Mouse (Mus musculus) stomach, embryonic 16.5 days (tissue): ENCODE results near the gene Zfp853. TPM values are rescaled to one million over a fixed set of nuclear protein-coding genes. Genes with fewer than 3 reads are reported as not detected.
A peak's percentile ranks its signal among the peaks of the same experiment; 100 is the strongest.

Experiments
- ATAC-seq: fragments of 200-750 bp; cut with Nextera tagmentation; 2 replicates; pipeline ENCODE4 v1.8.0; 2017; ENCODE audit warnings: moderate number of reproducible peaks, moderate TSS enrichment; ENCODE audit not compliant: insufficient read depth, low FRiP score
- H3K27ac ChIP-seq: fragments of 300-500 bp; sonication (generic); 2 replicates; pipeline ENCODE4 v1.5.1; 2014; ENCODE audit warnings: low read length
- H3K27me3 ChIP-seq: fragments of 300-500 bp; sonication (generic); 2 replicates; pipeline ENCODE4 v1.6.1; 2014; ENCODE audit warnings: low read length, control low read depth, mixed read lengths; ENCODE audit not compliant: control insufficient read depth, insufficient read depth
- H3K36me3 ChIP-seq: fragments of 300-500 bp; sonication (generic); 2 replicates; pipeline ENCODE4 v1.6.1; 2014; ENCODE audit warnings: low read length; ENCODE audit not compliant: control insufficient read depth, insufficient read depth
- H3K4me1 ChIP-seq: fragments of 300-500 bp; sonication (generic); 2 replicates; pipeline ENCODE4 v1.6.1; 2014; ENCODE audit warnings: low read length, control low read depth, mixed read lengths; ENCODE audit not compliant: control insufficient read depth, insufficient read depth
- H3K4me2 ChIP-seq: fragments of 300-500 bp; sonication (generic); 2 replicates; pipeline ENCODE4 v1.6.1; 2014; ENCODE audit warnings: low read depth, low read length, mixed read lengths
- H3K4me3 ChIP-seq: fragments of 300-500 bp; sonication (generic); replicated peaks from 2 replicates; pipeline ENCODE4 v1.5.1; 2014; ENCODE audit warnings: mild to moderate bottlenecking, low read length
- H3K9ac ChIP-seq: fragments of 300-500 bp; sonication (generic); 2 replicates; pipeline ENCODE4 v1.6.1; 2014; ENCODE audit warnings: low read length
- H3K9me3 ChIP-seq: fragments of 300-500 bp; sonication (generic); replicated peaks from 2 replicates; pipeline ENCODE4 v1.6.1; 2016; ENCODE audit warnings: low read length, control low read depth; ENCODE audit not compliant: control insufficient read depth
- WGBS: fragments of 180-500 bp; shearing (Covaris S2); extraction: QIAGEN DNeasy Blood & Tissue Kit; methylation state at CpG from one replicate; pipeline ENCODE4 v1.1.7; 2014; 5-methylcytosine and 5-hydroxymethylcytosine counted together
- polyA plus RNA-seq: library from polyadenylated mRNA; unstranded; fragments of >200 nt; fragmentation: Nextera tagmentation; extraction: Ambion mirVana; gene quantifications from 2 replicates; pipeline ENCODE4 v1.2.1, GENCODE M21; 2015

The Zfp853 gene
- polyA plus RNA-seq, 1 experiment from 2014 or later = 0.10 TPM

GRCm38 (mm10) chr5:143299686-143300085, 6.3 kb upstream of the Zfp853 start:
- 0 out of 2 replicates have a peak, but pooled peaks cover 3% of the 10 kb centered on the region for H3K9me3 ChIP-seq
- no peak overlapping the region for H3K4me3 ChIP-seq
- no peak overlapping the region for H3K9ac ChIP-seq
- no peak for ATAC-seq
- peaks cover 22% of the 10 kb centered on the region for H3K36me3 ChIP-seq
- WGBS = 85% methylated on average over 4 of the region's 4 CpGs
- no peak overlapping the region for H3K4me2 ChIP-seq
- no peaks in the 10 kb centered on the region for H3K27me3 ChIP-seq
- no peaks in the 10 kb centered on the region for H3K4me1 ChIP-seq
- H3K27ac ChIP-seq = no peak overlapping the region

- no peak overlapping the region for H3K4me3 ChIP-seq
- no peak overlapping the region for H3K27ac ChIP-seq
- peaks cover 22% of the 10 kb centered on the region for H3K36me3 ChIP-seq
- H3K27me3 ChIP-seq = peaks cover 12% of the 10 kb centered on the region
- H3K4me1 ChIP-seq = peaks cover 4% of the 10 kb centered on the region
- ATAC-seq = no peak
- H3K9ac ChIP-seq = no peak overlapping the region
- H3K9me3 ChIP-seq = 0 out of 2 replicates have a peak, but pooled peaks cover 3% of the 10 kb centered on the region
- WGBS = 92% methylated on average over 7 of the region's 7 CpGs
- no peak overlapping the region for H3K4me2 ChIP-seq
Measured at GRCm38 (mm10) chr5:143298391-143298790, 5.0 kb upstream of the Zfp853 start.

GRCm38 (mm10) chr5:143297986-143298385, 4.6 kb upstream of the Zfp853 start:
- Histone ChIP-seq H3K27ac (no peak overlapping the region), H3K27me3 (peaks cover 16% of the 10 kb centered on the region), H3K9me3 (0 out of 2 replicates have a peak, but pooled peaks cover 3% of the 10 kb centered on the region), H3K36me3 (peaks cover 22% of the 10 kb centered on the region), H3K4me1 (peaks cover 7% of the 10 kb centered on the region), H3K9ac (no peak overlapping the region), H3K4me3 (no peak overlapping the region), H3K4me2 (no peak overlapping the region)
- WGBS = 83% methylated on average over 9 of the region's 9 CpGs
- ATAC-seq = no peak

- Histone ChIP-seq H3K9ac (no peak overlapping the region), H3K27me3 (peaks cover 38% of the 10 kb centered on the region), H3K27ac (no peak overlapping the region), H3K4me1 (peaks cover 7% of the 10 kb centered on the region), H3K4me2 (no peak overlapping the region), H3K36me3 (peaks cover 8% of the 10 kb centered on the region), H3K9me3 (0 out of 2 replicates have a peak, but pooled peaks cover 3% of the 10 kb centered on the region), H3K4me3 (no peak overlapping the region)
- WGBS = 75% methylated on average over 2 of the region's 2 CpGs
- no peak for ATAC-seq
Measured at GRCm38 (mm10) chr5:143295330-143295729, 1.9 kb upstream of the Zfp853 start.

GRCm38 (mm10) chr5:143294862-143295261, 1.4 kb upstream of the Zfp853 start:
- Histone ChIP-seq H3K4me1 (peaks cover 7% of the 10 kb centered on the region), H3K4me3 (no peak overlapping the region), H3K27me3 (peaks cover 39% of the 10 kb centered on the region), H3K4me2 (no peak overlapping the region), H3K9me3 (0 out of 2 replicates have a peak, but pooled peaks cover 3% of the 10 kb centered on the region), H3K9ac (no peak overlapping the region), H3K36me3 (peaks cover 3% of the 10 kb centered on the region; the same call in 1 of the 2 replicates), H3K27ac (no peak overlapping the region)
- 88% methylated on average over 3 of the region's 3 CpGs for WGBS
- no peak for ATAC-seq

- H3K4me2 ChIP-seq = peak overlapping the region; percentile 82
- H3K27me3 ChIP-seq = peaks cover 58% of the 10 kb centered on the region
- H3K9ac ChIP-seq = peak overlapping the region; percentile 65
- ATAC-seq = peak; percentile 12; the same call in 1 of the 2 replicates
- 0 out of 2 replicates have a peak, but pooled peaks cover 3% of the 10 kb centered on the region for H3K9me3 ChIP-seq
- H3K27ac ChIP-seq = no peak overlapping the region
- peak overlapping the region; percentile 52 for H3K4me3 ChIP-seq
- H3K4me1 ChIP-seq = peaks cover 12% of the 10 kb centered on the region
- H3K36me3 ChIP-seq = no peaks in the 10 kb centered on the region
- WGBS = 2% methylated on average over 19 of the region's 19 CpGs
Measured at GRCm38 (mm10) chr5:143292879-143293278, 544 bp downstream of the Zfp853 start.

GRCm38 (mm10) chr5:143289299-143289698, 4.1 kb downstream of the Zfp853 start:
- Histone ChIP-seq H3K27me3 (peaks cover 75% of the 10 kb centered on the region), H3K9ac (no peak overlapping the region), H3K4me3 (no peak overlapping the region), H3K4me2 (no peak overlapping the region), H3K36me3 (no peaks in the 10 kb centered on the region), H3K27ac (no peak overlapping the region), H3K9me3 (no peaks in the 10 kb centered on the region), H3K4me1 (peaks cover 12% of the 10 kb centered on the region)
- 72% methylated on average over 9 of the region's 9 CpGs for WGBS
- no peak for ATAC-seq

GRCm38 (mm10) chr5:143288378-143288911, 5.0 kb downstream of the Zfp853 start:
- H3K27me3 ChIP-seq = peaks cover 67% of the 10 kb centered on the region
- H3K4me2 ChIP-seq = peak overlapping the region; percentile 46
- no peak for ATAC-seq
- H3K4me3 ChIP-seq = peak overlapping the region; percentile 31
- no peaks in the 10 kb centered on the region for H3K9me3 ChIP-seq
- no peaks in the 10 kb centered on the region for H3K36me3 ChIP-seq
- H3K9ac ChIP-seq = peak overlapping the region; percentile 35; the same call in 1 of the 2 replicates
- 15% methylated on average over 9 of the region's 9 CpGs for WGBS
- peaks cover 9% of the 10 kb centered on the region for H3K4me1 ChIP-seq
- H3K27ac ChIP-seq = no peak overlapping the region

- Histone ChIP-seq H3K36me3 (no peaks in the 10 kb centered on the region), H3K27me3 (peaks cover 61% of the 10 kb centered on the region), H3K4me2 (peak overlapping the region; percentile 46), H3K9me3 (no peaks in the 10 kb centered on the region), H3K4me1 (peaks cover 6% of the 10 kb centered on the region; the same call in 1 of the 2 replicates), H3K27ac (no peak overlapping the region), H3K4me3 (peak overlapping the region; percentile 31), H3K9ac (peak overlapping the region; percentile 35; the same call in 1 of the 2 replicates)
- WGBS = 7% methylated on average over 48 of the region's 48 CpGs
- ATAC-seq = no peak
Measured at GRCm38 (mm10) chr5:143287774-143288328, 5.6 kb downstream of the Zfp853 start.
